ENCODE assay signal across 9 mouse cellular contexts in genomic region chr17:46455110-46455691, GRCm38 (mm10). TPM values are rescaled to one million over a fixed set of nuclear protein-coding genes. Genes with fewer than 3 reads are reported as not detected.
DNase-seq lines count a peak whose midpoint lies in the region; ATAC-seq and TF ChIP-seq lines count a peak whose summit lies in the region.
"Had no signal": no experiment of that assay in that cellular context is flagged by ENCODE, and none has a peak within 500 bp of the region (broad histone marks: within the 10 kb centered on the region; RNA-seq: fewer than 3 reads in every experiment).

No protein-coding gene starts in this region.

- under 1% methylated on average over 33 of the region's 33 CpGs for WGBS in embryonic facial prominence, embryonic 11.5 days
- WGBS in hindbrain, embryonic 15.5 days, result 2% methylated on average over 33 of the region's 33 CpGs
- 1% methylated on average over 33 of the region's 33 CpGs for WGBS in liver, adult 2 months
- WGBS in neural tube, embryonic 12.5 days, result under 1% methylated on average over 33 of the region's 33 CpGs

- 0 out of 2 replicates have a peak, but pooled peaks have one; percentile 15 for TF ChIP-seq POLR2A in liver, adult 2 months (IDR thresholded peaks at IDR 0.05; ENCODE audit: extremely low read depth, insufficient read depth, low read length)

- H3K27ac ChIP-seq in layer of hippocampus, adult 2 months, result no peak overlapping the region; the same call in 1 of the 2 replicates
- no peak overlapping the region for H3K27ac ChIP-seq in embryonic facial prominence, embryonic 11.5 days (replicated peaks; ENCODE audit: low read depth, low read length)
- no peak overlapping the region for H3K27ac ChIP-seq in hindbrain, embryonic 15.5 days (replicated peaks)
- peak overlapping the region; percentile 64 for H3K27ac ChIP-seq in liver, adult 2 months (replicated peaks; ENCODE audit: insufficient read depth, low read depth, low read length)
- H3K27ac ChIP-seq in neural tube, embryonic 12.5 days, result no peak overlapping the region

- no peaks in the 10 kb centered on the region for H3K79me2 ChIP-seq in liver, adult 2 months (ENCODE audit: control insufficient read depth, insufficient read depth, low read length)

- no peak for TF ChIP-seq CTCF in layer of hippocampus, adult 2 months (conservative IDR thresholded peaks at IDR 0.05)
- TF ChIP-seq CTCF in liver, adult 2 months (IDR thresholded peaks at IDR 0.05; ENCODE audit: low read depth, low read length), result no peak

- peaks cover 13% of the 10 kb centered on the region for H3K4me1 ChIP-seq in embryonic facial prominence, embryonic 11.5 days (ENCODE audit: control insufficient read depth, insufficient read depth, low read length)
- peaks cover 34% of the 10 kb centered on the region for H3K4me1 ChIP-seq in hindbrain, embryonic 15.5 days (replicated peaks)
- H3K4me1 ChIP-seq in liver, adult 2 months (ENCODE audit: control insufficient read depth, insufficient read depth, low read length), result peaks cover 22% of the 10 kb centered on the region
- peaks cover 39% of the 10 kb centered on the region for H3K4me1 ChIP-seq in neural tube, embryonic 12.5 days

- H3K27me3 ChIP-seq in embryonic facial prominence, embryonic 11.5 days (ENCODE audit: control insufficient read depth, insufficient read depth, low read length), result peaks cover 30% of the 10 kb centered on the region
- H3K27me3 ChIP-seq in hindbrain, embryonic 15.5 days, result no peaks in the 10 kb centered on the region; the same call in 1 of the 2 replicates
- H3K27me3 ChIP-seq in liver, adult 2 months (ENCODE audit: control insufficient read depth, insufficient read depth, low read length), result no peaks in the 10 kb centered on the region
- H3K27me3 ChIP-seq in neural tube, embryonic 12.5 days (replicated peaks), result peaks cover 51% of the 10 kb centered on the region

- no peak overlapping the region; the same call in none of the 2 replicates for H3K9ac ChIP-seq in embryonic facial prominence, embryonic 11.5 days (replicated peaks; ENCODE audit: low read length)
- H3K9ac ChIP-seq in hindbrain, embryonic 15.5 days, result no peak overlapping the region
- H3K9ac ChIP-seq in liver, adult 2 months (ENCODE audit: low read depth, low read length), result peak overlapping the region; percentile 59
- H3K9ac ChIP-seq in neural tube, embryonic 12.5 days, result peak overlapping the region; percentile 56

- peak overlapping the region; percentile 48 for H3K4me3 ChIP-seq in layer of hippocampus, adult 2 months
- peak overlapping the region; percentile 23 for H3K4me3 ChIP-seq in embryonic facial prominence, embryonic 11.5 days (ENCODE audit: low read depth, low read length)
- H3K4me3 ChIP-seq in hindbrain, embryonic 15.5 days, result peak overlapping the region; percentile 26
- peak overlapping the region; percentile 39; the same call in 1 of the 2 replicates for H3K4me3 ChIP-seq in liver, adult 2 months (ENCODE audit: insufficient read depth, low read depth, low read length)
- H3K4me3 ChIP-seq in neural tube, embryonic 12.5 days, result peak overlapping the region; percentile 29

- H3K9me3 ChIP-seq in embryonic facial prominence, embryonic 11.5 days (replicated peaks; ENCODE audit: control insufficient read depth, low read length), result no peaks in the 10 kb centered on the region
- H3K9me3 ChIP-seq in hindbrain, embryonic 15.5 days, result no peaks in the 10 kb centered on the region
- no peaks in the 10 kb centered on the region for H3K9me3 ChIP-seq in neural tube, embryonic 12.5 days

- ATAC-seq in embryonic facial prominence, embryonic 11.5 days (replicated peaks; ENCODE audit: insufficient number of reproducible peaks, low FRiP score, low TSS enrichment, low read depth), result 0 out of 2 replicates have a peak, but pooled peaks have one; percentile 17
- no peak; the same call in 1 of the 2 replicates for ATAC-seq in hindbrain, embryonic 15.5 days (ENCODE audit: low FRiP score, low read depth)
- peak; percentile 49 for ATAC-seq in neural tube, embryonic 12.5 days (ENCODE audit: low FRiP score, low read depth)

- H3K4me2 ChIP-seq in embryonic facial prominence, embryonic 11.5 days (ENCODE audit: low read depth, low read length), result peak overlapping the region; percentile 85
- H3K4me2 ChIP-seq in hindbrain, embryonic 15.5 days, result peak overlapping the region; percentile 58
- peak overlapping the region; percentile 72 for H3K4me2 ChIP-seq in neural tube, embryonic 12.5 days (replicated peaks)

- no peaks in the 10 kb centered on the region for H3K36me3 ChIP-seq in embryonic facial prominence, embryonic 11.5 days (replicated peaks; ENCODE audit: control insufficient read depth, insufficient read depth, low read depth, low read length)
- H3K36me3 ChIP-seq in hindbrain, embryonic 15.5 days, result peaks cover 1% of the 10 kb centered on the region; the same call in 1 of the 2 replicates
- no peaks in the 10 kb centered on the region for H3K36me3 ChIP-seq in liver, adult 2 months (ENCODE audit: control insufficient read depth, insufficient read depth, low read length)
- peaks cover 8% of the 10 kb centered on the region; the same call in 1 of the 2 replicates for H3K36me3 ChIP-seq in neural tube, embryonic 12.5 days

- peak in 1 of 2 experiments; percentile 34 for DNase-seq in layer of hippocampus, adult 2 months (ENCODE audit: low spot score in 2 of 2)
- DNase-seq in layer of hippocampus, postnatal 14 days (ENCODE audit: low spot score in 2 of 2), result no peak
- peak; percentile 60 for DNase-seq in embryonic facial prominence, embryonic 11.5 days (ENCODE audit: low spot score)
- DNase-seq in liver, adult 2 months (ENCODE audit: extremely low read depth, low read depth, low spot score), result peak; percentile 71
- no peak for DNase-seq in left cerebral cortex, adult 8-10 months (ENCODE audit: low spot score in 2 of 2)
- DNase-seq in layer of hippocampus, adult 8-10 months (ENCODE audit: low spot score in 2 of 2), result no peak

RNA-seq across cellular contexts. Expression of gene Slc22a7, which starts 16.9 kb away (rescaled TPM):
- under 1 TPM in 1 of 2 experiments, not detected in 1; 0.28 TPM for total RNA-seq in layer of hippocampus, adult 2 months (2021)
- under 1 TPM; 0.19 to 0.39 TPM for total RNA-seq in layer of hippocampus, postnatal 14 days (2021)
- polyA plus RNA-seq in embryonic facial prominence, embryonic 11.5 days (2014; fragmentation: Nextera tagmentation; extraction: Ambion mirVana), result not detected in 2 replicates
- 0.10 TPM in 1 of 2 replicates, not detected in the other for polyA plus RNA-seq in hindbrain, embryonic 15.5 days (2015; fragmentation: Nextera tagmentation; extraction: Ambion mirVana)
- 10.3 and 27.9 TPM in 2 replicates for total RNA-seq in liver, adult 2 months (2014; rRNA removed)
- 46.8 and 47.9 TPM in 2 replicates for polyA plus RNA-seq in liver, adult 2 months (2012; rRNA removed)
- polyA plus RNA-seq in neural tube, embryonic 12.5 days (2016; fragmentation: Nextera tagmentation; extraction: Ambion mirVana), result not detected in 2 replicates
- under 1 TPM; 0.53 to 0.78 (median 0.66) TPM for total RNA-seq in left cerebral cortex, adult 8-10 months (2022)
- total RNA-seq in layer of hippocampus, adult 8-10 months (2022), result 1 to 10 TPM in 1 of 4 experiments, under 1 TPM in 3; 0.23 to 1.2 (median 0.84) TPM
- total RNA-seq: heart, postnatal 36 days had no signal

RNA-seq across cellular contexts. Expression of gene Crip3, which starts 26.5 kb away (rescaled TPM):
- total RNA-seq in layer of hippocampus, adult 2 months (2021), result 1 to 10 TPM; 2.4 to 6.3 TPM
- 1 to 10 TPM; 2.8 to 4.1 TPM for total RNA-seq in layer of hippocampus, postnatal 14 days (2021)
- 0.43 and 1.0 TPM in 2 replicates for polyA plus RNA-seq in embryonic facial prominence, embryonic 11.5 days (2014; fragmentation: Nextera tagmentation; extraction: Ambion mirVana)
- 2.8 and 3.0 TPM in 2 replicates for polyA plus RNA-seq in hindbrain, embryonic 15.5 days (2015; fragmentation: Nextera tagmentation; extraction: Ambion mirVana)
- not detected in 2 replicates for total RNA-seq in liver, adult 2 months (2014; rRNA removed)
- polyA plus RNA-seq in liver, adult 2 months (2012; rRNA removed), result 0.70 and 1.4 TPM in 2 replicates
- 0.74 and 0.75 TPM in 2 replicates for polyA plus RNA-seq in neural tube, embryonic 12.5 days (2016; fragmentation: Nextera tagmentation; extraction: Ambion mirVana)
- 1 to 10 TPM; 2.0 to 3.0 (median 2.5) TPM for total RNA-seq in left cerebral cortex, adult 8-10 months (2022)
- 1 to 10 TPM; 3.9 to 7.1 (median 4.2) TPM for total RNA-seq in layer of hippocampus, adult 8-10 months (2022)

RNA-seq across cellular contexts. Expression of gene Ttbk1, which starts 32.3 kb away (rescaled TPM):
- 100 to 1,000 TPM; 119 to 122 TPM for total RNA-seq in layer of hippocampus, adult 2 months (2021)
- total RNA-seq in layer of hippocampus, postnatal 14 days (2021), result 100 to 1,000 TPM; 123 to 125 TPM
- polyA plus RNA-seq in embryonic facial prominence, embryonic 11.5 days (2014; fragmentation: Nextera tagmentation; extraction: Ambion mirVana), result 0.38 and 0.63 TPM in 2 replicates
- polyA plus RNA-seq in hindbrain, embryonic 15.5 days (2015; fragmentation: Nextera tagmentation; extraction: Ambion mirVana), result 8.6 and 8.9 TPM in 2 replicates
- total RNA-seq in liver, adult 2 months (2014; rRNA removed), result 0.07 and 0.18 TPM in 2 replicates
- 0.15 and 0.22 TPM in 2 replicates for polyA plus RNA-seq in liver, adult 2 months (2012; rRNA removed)
- polyA plus RNA-seq in neural tube, embryonic 12.5 days (2016; fragmentation: Nextera tagmentation; extraction: Ambion mirVana), result 6.2 and 7.1 TPM in 2 replicates
- 100 to 1,000 TPM; 110 to 125 (median 119) TPM for total RNA-seq in left cerebral cortex, adult 8-10 months (2022)
- total RNA-seq in layer of hippocampus, adult 8-10 months (2022), result 100 to 1,000 TPM; 101 to 124 (median 111) TPM

RNA-seq across cellular contexts. Expression of gene Dnph1, which starts 41.3 kb away (rescaled TPM):
- total RNA-seq in layer of hippocampus, adult 2 months (2021), result 1 to 10 TPM; 4.8 to 6.2 TPM
- 1 to 10 TPM; 5.7 TPM for total RNA-seq in layer of hippocampus, postnatal 14 days (2021)
- polyA plus RNA-seq in embryonic facial prominence, embryonic 11.5 days (2014; fragmentation: Nextera tagmentation; extraction: Ambion mirVana), result 65.9 and 74.9 TPM in 2 replicates
- polyA plus RNA-seq in hindbrain, embryonic 15.5 days (2015; fragmentation: Nextera tagmentation; extraction: Ambion mirVana), result 21.8 and 22.4 TPM in 2 replicates
- 6.6 and 9.0 TPM in 2 replicates for total RNA-seq in liver, adult 2 months (2014; rRNA removed)
- polyA plus RNA-seq in liver, adult 2 months (2012; rRNA removed), result 13.1 and 13.3 TPM in 2 replicates
- 40.5 and 42.3 TPM in 2 replicates for polyA plus RNA-seq in neural tube, embryonic 12.5 days (2016; fragmentation: Nextera tagmentation; extraction: Ambion mirVana)
- total RNA-seq in left cerebral cortex, adult 8-10 months (2022), result 1 to 10 TPM; 3.0 to 5.4 (median 4.8) TPM
- total RNA-seq in layer of hippocampus, adult 8-10 months (2022), result 1 to 10 TPM; 4.1 to 7.5 (median 6.0) TPM

Comparison
In these comparisons a context has a peak if more than half of its experiments do, and no peak if none do; other contexts are left out.
1. DNase-seq: peak in embryonic facial prominence, embryonic 11.5 days (single experiment) and liver, adult 2 months (single experiment); none in layer of hippocampus, postnatal 14 days (0 of 2), left cerebral cortex, adult 8-10 months (0 of 2) and layer of hippocampus, adult 8-10 months (0 of 2).
2. H3K9ac ChIP-seq: peak in liver, adult 2 months (single experiment) and neural tube, embryonic 12.5 days (single experiment); none in embryonic facial prominence, embryonic 11.5 days (single experiment) and hindbrain, embryonic 15.5 days (single experiment).
3. RNA of gene Ttbk1, which starts 32.3 kb away (total RNA-seq): 123 to 125 TPM in layer of hippocampus, postnatal 14 days, 110 to 125 TPM in left cerebral cortex, adult 8-10 months, 119 to 122 TPM in layer of hippocampus, adult 2 months and 101 to 124 TPM in layer of hippocampus, adult 8-10 months; 0.07 to 0.18 TPM in liver, adult 2 months; every median in the first group is over 10 times any median in the second.
4. Peak in every context shown above with its lines, with median percentiles within 50 percentile points of each other: H3K4me3 ChIP-seq and H3K4me2 ChIP-seq.